Mouse (Mus musculus) embryonic fibroblast, embryonic 13.5 days (primary cell): ENCODE measurements at regions not wholly inside any gene's neighbourhood (a gene's known extent, or its start where the extent isn't known, plus 50 kb on each side); places are given as distances from the start of the nearest gene placed in this dataset.

Experiments
- CTCF ChIP-seq: IDR thresholded peaks from 2 replicates; pipeline ENCODE4 v1.5.1; 2011; ENCODE audit warnings: mild to moderate bottlenecking, control low read depth, low read length, moderate library complexity, borderline replicate concordance; ENCODE audit not compliant: insufficient read depth
- POLR2A ChIP-seq: IDR thresholded peaks from 2 replicates; pipeline ENCODE4 v1.6.1; 2011; ENCODE audit warnings: low read depth, mild to moderate bottlenecking, control low read depth, low read length, moderate library complexity

DNA sequence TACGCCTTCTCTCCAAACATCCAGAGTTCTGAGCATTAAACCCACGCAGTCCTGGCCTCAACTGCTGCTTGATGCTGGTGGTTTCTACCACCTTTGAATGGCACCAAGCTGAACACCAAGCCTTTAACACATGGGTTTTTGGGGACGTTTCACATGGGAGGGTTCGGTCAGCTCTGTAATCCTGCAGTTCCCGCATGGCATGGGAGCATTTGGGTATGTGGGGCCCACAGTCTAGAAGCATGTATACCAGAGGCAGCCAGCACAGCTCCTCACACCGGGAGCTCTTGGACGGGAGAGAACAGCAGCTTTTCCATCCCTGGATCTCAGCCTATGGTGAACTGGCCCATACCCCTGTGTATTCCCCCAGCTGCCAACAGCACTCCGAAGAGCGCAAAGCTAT is 55.9 kb upstream of the Dap start:
- TF ChIP-seq POLR2A (no peak), CTCF (no peak)
